Mouse (Mus musculus) brain, embryonic 14.5 days (tissue): ENCODE measurements around the gene Gins2.

Experiments used
- CTCF ChIP-seq: fragments of 200-500 bp; IDR thresholded peaks from 2 replicates; pipeline ENCODE4 v1.5.1; 2012; ENCODE audit warnings: inconsistent platforms, mild to moderate bottlenecking, moderate library complexity, borderline replicate concordance; ENCODE audit not compliant: insufficient read depth, insufficient read length; ENCODE audit errors: extremely low read depth
- POLR2A ChIP-seq: fragments of 200-500 bp; IDR thresholded peaks from 2 replicates; pipeline ENCODE4 v1.6.1; 2012; ENCODE audit warnings: mild to moderate bottlenecking, inconsistent platforms, borderline replicate concordance; ENCODE audit not compliant: poor library complexity, insufficient read depth, insufficient read length, severe bottlenecking; ENCODE audit errors: extremely low read depth

GRCm38 (mm10) chr8:120543416-120544055 lies 45.6 kb downstream of the Gins2 start:
- TF ChIP-seq POLR2A, result no peak
- TF ChIP-seq CTCF, result no peak
